Mouse (Mus musculus) kidney, adult 2 months (tissue): ENCODE results near the gene Rb1. TPM values are rescaled to one million over a fixed set of nuclear protein-coding genes. Genes with fewer than 3 reads are reported as not detected.

Experiments used
- DNase-seq: peaks from one replicate; pipeline ENCODE4 v3.0.0; 2021
- H3K27ac ChIP-seq: fragments of 200-500 bp; 2 replicates; pipeline ENCODE4 v1.5.1; 2012; ENCODE audit warnings: low read depth, low read length, control low read depth, inconsistent platforms; ENCODE audit not compliant: insufficient read depth
- H3K27me3 ChIP-seq: fragments of 200-500 bp; replicated peaks from 2 replicates; pipeline ENCODE4 v1.6.1; 2012; ENCODE audit warnings: mild to moderate bottlenecking, moderate library complexity, low read length, inconsistent platforms; ENCODE audit not compliant: control insufficient read depth, insufficient read depth
- H3K36me3 ChIP-seq: fragments of 200-500 bp; 2 replicates; pipeline ENCODE4 v1.6.1; 2012; ENCODE audit warnings: mild to moderate bottlenecking, moderate library complexity, low read length, inconsistent platforms; ENCODE audit not compliant: control insufficient read depth, insufficient read depth
- H3K4me1 ChIP-seq: fragments of 200-500 bp; 2 replicates; pipeline ENCODE4 v1.6.1; 2011; ENCODE audit warnings: low read length; ENCODE audit not compliant: control insufficient read depth, insufficient read depth
- H3K4me3 ChIP-seq: fragments of 200-500 bp; 2 replicates; pipeline ENCODE4 v1.5.1; 2011; ENCODE audit warnings: mild to moderate bottlenecking, low read depth, low read length, control low read depth; ENCODE audit not compliant: insufficient read depth
- CTCF ChIP-seq: fragments of 200-500 bp; conservative IDR thresholded peaks from 2 replicates; pipeline ENCODE4 v1.5.1; 2011; ENCODE audit warnings: low read depth, mild to moderate bottlenecking, control low read depth, low read length, moderate library complexity, mixed read lengths; ENCODE audit not compliant: insufficient read depth, insufficient read length
- POLR2A ChIP-seq: fragments of 200-500 bp; IDR thresholded peaks from one replicate; pipeline ENCODE4 v1.6.1; 2011; ENCODE audit warnings: low read depth, low read length, control low read depth
- WGBS: fragments of 180-500 bp; shearing (Covaris S2); methylation state at CpG from one replicate; pipeline ENCODE4 v1.1.7; 2018; 5-methylcytosine and 5-hydroxymethylcytosine counted together
- polyA plus RNA-seq: library from polyadenylated mRNA; depleted of rRNA; stranded (reverse); fragments of >200 nt; gene quantifications from 2 replicates; pipeline ENCODE4 v1.2.3, GENCODE M21; 2012; rRNA removed

Rb1 gene
- polyA plus RNA-seq, 1 experiment = 8.3 TPM

DNA sequence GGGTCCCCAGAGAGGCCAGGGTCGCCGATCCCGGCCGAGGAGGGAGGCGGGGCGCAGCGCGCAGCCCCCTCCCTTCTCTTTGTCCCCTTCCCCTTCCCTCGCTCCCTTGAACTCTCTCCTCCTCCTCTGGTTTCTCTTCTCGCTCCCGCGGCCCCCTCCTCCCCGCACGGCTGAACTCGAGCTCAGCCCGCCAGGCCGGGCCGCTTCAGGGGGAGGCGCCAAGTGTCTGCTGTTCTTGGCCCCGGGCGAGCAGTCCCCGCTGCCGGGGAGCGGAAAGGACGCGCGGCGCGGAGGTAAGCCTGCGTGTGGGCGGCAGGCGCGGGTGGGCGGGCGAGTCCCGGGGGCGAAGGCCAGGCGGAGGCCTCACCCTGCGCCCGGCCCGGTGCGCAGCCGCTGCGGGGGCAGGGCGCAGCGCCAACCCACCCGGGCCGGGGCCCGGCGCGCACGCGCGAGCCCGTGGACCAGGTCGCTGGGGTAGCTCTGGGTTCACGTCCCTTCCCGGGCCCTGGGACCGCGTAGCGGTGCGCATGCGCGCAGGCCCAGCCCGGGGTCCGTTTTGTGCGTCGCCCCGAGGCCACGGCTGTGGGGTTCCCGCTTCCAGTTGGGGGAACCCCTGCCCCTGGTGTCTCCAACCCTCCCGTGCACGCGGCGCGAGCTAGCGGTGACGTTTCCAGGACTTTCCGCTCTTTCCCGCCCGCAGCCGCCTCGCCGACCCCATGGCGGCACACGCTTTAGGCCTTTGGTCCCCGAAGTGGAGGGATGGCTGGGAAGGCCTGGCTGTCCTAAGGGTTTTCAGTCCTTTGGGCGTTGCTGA lies 182.5 kb downstream of the Rb1 start:
- H3K4me1 ChIP-seq = peaks cover 6% of the 10 kb centered on the region; the same call in 1 of the 2 replicates
- TF ChIP-seq POLR2A (peak; percentile 6), CTCF (no peak)
- DNase-seq = peak; percentile 92
- peak overlapping the region; percentile 92 for H3K27ac ChIP-seq
- H3K4me3 ChIP-seq = peak overlapping the region; percentile 57
- under 1% methylated on average over 86 of the region's 88 CpGs for WGBS
- H3K27me3 ChIP-seq = no peaks in the 10 kb centered on the region
- H3K36me3 ChIP-seq = no peaks in the 10 kb centered on the region

DNA sequence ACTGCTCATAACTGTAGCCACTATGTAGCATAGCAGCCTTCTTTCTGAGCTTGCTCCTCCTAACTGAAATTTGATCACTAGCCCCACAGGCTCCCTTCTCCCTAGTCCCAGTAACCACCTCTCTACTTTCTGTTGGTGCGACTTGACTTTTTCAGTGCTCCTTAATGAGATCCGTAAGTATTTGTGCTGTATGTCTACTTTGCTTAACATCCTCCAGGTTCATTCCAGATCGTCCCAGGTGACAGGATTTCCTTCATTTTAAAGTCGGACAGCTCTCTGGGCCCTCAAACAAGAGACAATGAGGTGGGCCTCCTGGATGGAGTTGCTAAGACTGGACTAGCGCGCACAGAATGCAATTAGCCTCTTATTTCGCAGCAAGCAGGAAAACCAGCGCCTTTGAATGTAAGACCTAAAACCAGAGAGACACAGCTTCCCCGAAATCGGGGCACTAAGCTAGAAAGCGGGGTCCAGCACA lies 183.2 kb downstream of the Rb1 start:
- TF ChIP-seq POLR2A = no peak
- TF ChIP-seq CTCF = no peak
- no peaks in the 10 kb centered on the region for H3K36me3 ChIP-seq
- H3K27me3 ChIP-seq = no peaks in the 10 kb centered on the region
- H3K27ac ChIP-seq = peak overlapping the region; percentile 92
- H3K4me3 ChIP-seq = peak overlapping the region; percentile 57
- 3% methylated on average over 11 of the region's 11 CpGs for WGBS
- H3K4me1 ChIP-seq = peaks cover 6% of the 10 kb centered on the region; the same call in 1 of the 2 replicates
- peak; percentile 56 for DNase-seq

- H3K27me3 ChIP-seq = no peaks in the 10 kb centered on the region
- H3K36me3 ChIP-seq = no peaks in the 10 kb centered on the region
- peaks cover 6% of the 10 kb centered on the region; the same call in 1 of the 2 replicates for H3K4me1 ChIP-seq
- DNase-seq = no peak
- no peak overlapping the region for H3K27ac ChIP-seq
- TF ChIP-seq CTCF (no peak), POLR2A (no peak)
- no peak overlapping the region for H3K4me3 ChIP-seq
- 83% methylated on average over 3 of the region's 3 CpGs for WGBS
Observed at GRCm38 (mm10) chr14:73141800-73142199, 183.8 kb downstream of the Rb1 start.

GRCm38 (mm10) chr14:73139866-73140265 lies 185.8 kb downstream of the Rb1 start:
- no peaks in the 10 kb centered on the region for H3K36me3 ChIP-seq
- H3K4me1 ChIP-seq = peaks cover 6% of the 10 kb centered on the region; the same call in 1 of the 2 replicates
- no peak for TF ChIP-seq POLR2A
- WGBS = 45% methylated on average over 5 of the region's 5 CpGs
- H3K4me3 ChIP-seq = no peak overlapping the region
- DNase-seq = no peak
- H3K27me3 ChIP-seq = no peaks in the 10 kb centered on the region
- H3K27ac ChIP-seq = no peak overlapping the region

DNA sequence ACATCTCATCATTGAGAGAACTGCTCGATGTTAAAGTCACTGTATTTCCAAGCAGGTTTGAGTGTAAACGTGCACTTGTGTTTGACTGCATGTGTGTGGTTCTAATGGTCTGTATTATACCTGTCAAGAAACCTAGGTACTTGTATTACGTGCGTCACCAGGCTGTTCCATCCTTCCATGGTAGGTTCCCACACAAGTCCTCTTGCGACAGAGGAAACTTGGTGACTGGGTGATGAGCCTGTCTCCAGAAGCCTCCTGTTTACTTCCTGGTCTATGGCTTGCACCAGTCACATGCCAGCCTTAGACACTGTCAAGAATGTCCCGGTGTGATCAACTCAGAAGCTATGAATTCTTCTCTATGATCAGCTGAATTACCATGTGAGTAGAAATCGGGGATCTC lies 187.1 kb downstream of the Rb1 start:
- Histone ChIP-seq H3K36me3 (no peaks in the 10 kb centered on the region), H3K27ac (no peak overlapping the region), H3K4me1 (no peaks in the 10 kb centered on the region), H3K27me3 (no peaks in the 10 kb centered on the region), H3K4me3 (no peak overlapping the region)
- TF ChIP-seq POLR2A (no peak), CTCF (no peak)
- 90% methylated on average over 7 of the region's 7 CpGs for WGBS
- DNase-seq = no peak

DNA sequence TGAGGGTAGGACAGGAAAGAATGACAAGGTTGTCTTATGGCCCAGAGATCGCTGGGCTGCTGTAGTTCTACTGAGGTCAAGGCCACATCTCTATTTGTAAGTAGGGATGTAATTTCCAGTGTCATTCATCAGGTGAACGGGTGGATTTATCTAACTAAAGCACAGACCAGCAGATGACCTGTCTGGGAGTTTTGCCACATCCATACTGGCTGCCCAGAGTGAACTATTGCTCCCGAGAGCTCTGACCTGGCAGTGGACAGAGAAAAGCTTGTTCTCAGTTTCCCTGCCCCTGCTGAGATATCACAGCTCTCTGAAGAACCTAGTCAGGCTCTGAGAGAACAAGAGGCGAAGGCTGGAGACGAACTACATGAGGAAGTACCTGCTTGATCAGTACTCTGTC lies 188.4 kb downstream of the Rb1 start:
- 75% methylated on average over 5 of the region's 5 CpGs for WGBS

More for the DNA sequence above, 188.4 kb downstream of the Rb1 start:
- Histone ChIP-seq H3K4me3 (no peak overlapping the region), H3K27ac (no peak overlapping the region), H3K27me3 (no peaks in the 10 kb centered on the region), H3K36me3 (no peaks in the 10 kb centered on the region), H3K4me1 (no peaks in the 10 kb centered on the region)
- TF ChIP-seq CTCF (no peak), POLR2A (no peak)
- DNase-seq = no peak

Other genes with a start within 250 kb of the Rb1 start
- gene Rcbtb2, start 202.8 kb downstream of the Rb1 start, polyA plus RNA-seq = 32.3 and 33.2 TPM in 2 replicates
- 2.9 and 3.1 TPM in 2 replicates for gene Lpar6, start 87.9 kb downstream of the Rb1 start, polyA plus RNA-seq
- gene Itm2b, start 59.5 kb upstream of the Rb1 start, polyA plus RNA-seq = 2,034 and 2,219 TPM in 2 replicates
- 11.8 and 13.6 TPM in 2 replicates for gene Med4, start 184.2 kb upstream of the Rb1 start, polyA plus RNA-seq
- gene Sucla2, start 199.5 kb upstream of the Rb1 start, polyA plus RNA-seq = 34.9 and 55.4 TPM in 2 replicates
- 1.4 and 1.7 TPM in 2 replicates for gene Nudt15, start 222.4 kb upstream of the Rb1 start, polyA plus RNA-seq